Mouse (Mus musculus) kidney, embryonic 15.5 days (tissue): ENCODE measurements at regions not wholly inside any gene's neighbourhood (a gene's known extent, or its start where the extent isn't known, plus 50 kb on each side); places are given as distances from the start of the nearest gene placed in this dataset.

Source experiments
- ATAC-seq: fragments of 200-750 bp; cut with Nextera tagmentation; replicated peaks from 2 replicates; pipeline ENCODE4 v1.8.0; 2017; ENCODE audit warnings: moderate TSS enrichment; ENCODE audit not compliant: low FRiP score
- H3K27ac ChIP-seq: fragments of 300-500 bp; sonication (generic); 2 replicates; pipeline ENCODE4 v1.5.1; 2015; ENCODE audit warnings: mild to moderate bottlenecking, inconsistent platforms
- H3K27me3 ChIP-seq: fragments of 300-500 bp; sonication (generic); 2 replicates; pipeline ENCODE4 v1.6.1; 2015; ENCODE audit warnings: inconsistent platforms
- H3K36me3 ChIP-seq: fragments of 300-500 bp; sonication (generic); 2 replicates; pipeline ENCODE4 v1.6.1; 2015; ENCODE audit warnings: inconsistent platforms
- H3K4me1 ChIP-seq: fragments of 300-500 bp; sonication (generic); 2 replicates; pipeline ENCODE4 v1.6.1; 2015; ENCODE audit warnings: inconsistent platforms
- H3K4me2 ChIP-seq: fragments of 300-500 bp; sonication (generic); 2 replicates; pipeline ENCODE4 v1.6.1; 2015; ENCODE audit warnings: moderate library complexity, mild to moderate bottlenecking, inconsistent platforms
- H3K4me3 ChIP-seq: fragments of 300-500 bp; sonication (generic); replicated peaks from 2 replicates; pipeline ENCODE4 v1.5.1; 2015; ENCODE audit warnings: mild to moderate bottlenecking, inconsistent platforms
- H3K9ac ChIP-seq: fragments of 300-500 bp; sonication (generic); 2 replicates; pipeline ENCODE4 v1.6.1; 2015; ENCODE audit warnings: mild to moderate bottlenecking, inconsistent platforms
- H3K9me3 ChIP-seq: fragments of 300-500 bp; sonication (generic); replicated peaks from 2 replicates; pipeline ENCODE4 v1.6.1; 2016; ENCODE audit warnings: inconsistent platforms
- WGBS: fragments of 180-500 bp; shearing (Covaris S2); methylation state at CpG from one replicate; pipeline ENCODE4 v1.1.7; 2015; ENCODE audit warnings: mixed read lengths; 5-methylcytosine and 5-hydroxymethylcytosine counted together

DNA sequence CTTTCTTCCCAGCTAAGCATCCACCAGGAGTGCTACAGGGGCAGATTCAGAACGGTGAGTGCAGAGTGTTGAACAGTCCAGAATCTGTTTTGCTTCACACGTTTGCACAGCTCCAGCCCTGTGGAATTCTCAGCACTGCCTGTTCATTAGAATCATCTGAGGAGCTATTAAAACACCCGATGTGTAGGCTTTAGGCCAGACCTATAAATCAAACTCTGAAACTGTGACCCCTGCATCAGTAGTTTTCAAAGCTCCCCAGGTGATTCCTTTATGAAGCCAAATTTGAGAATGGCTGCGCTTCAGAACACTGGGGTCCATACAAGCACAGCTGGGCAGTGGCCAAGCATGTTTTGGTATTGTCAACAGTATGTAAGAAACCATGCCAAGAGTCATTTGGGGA is 94.1 kb upstream of the Vgll3 start:
- Histone ChIP-seq H3K27me3 (peaks cover 6% of the 10 kb centered on the region; the same call in 1 of the 2 replicates), H3K27ac (no peak overlapping the region), H3K4me3 (no peak overlapping the region), H3K4me2 (no peak overlapping the region), H3K9ac (no peak overlapping the region), H3K9me3 (no peaks in the 10 kb centered on the region), H3K4me1 (no peaks in the 10 kb centered on the region), H3K36me3 (no peaks in the 10 kb centered on the region)
- ATAC-seq: peak; percentile 75
- 30% methylated on average over 4 of the region's 4 CpGs for WGBS

DNA sequence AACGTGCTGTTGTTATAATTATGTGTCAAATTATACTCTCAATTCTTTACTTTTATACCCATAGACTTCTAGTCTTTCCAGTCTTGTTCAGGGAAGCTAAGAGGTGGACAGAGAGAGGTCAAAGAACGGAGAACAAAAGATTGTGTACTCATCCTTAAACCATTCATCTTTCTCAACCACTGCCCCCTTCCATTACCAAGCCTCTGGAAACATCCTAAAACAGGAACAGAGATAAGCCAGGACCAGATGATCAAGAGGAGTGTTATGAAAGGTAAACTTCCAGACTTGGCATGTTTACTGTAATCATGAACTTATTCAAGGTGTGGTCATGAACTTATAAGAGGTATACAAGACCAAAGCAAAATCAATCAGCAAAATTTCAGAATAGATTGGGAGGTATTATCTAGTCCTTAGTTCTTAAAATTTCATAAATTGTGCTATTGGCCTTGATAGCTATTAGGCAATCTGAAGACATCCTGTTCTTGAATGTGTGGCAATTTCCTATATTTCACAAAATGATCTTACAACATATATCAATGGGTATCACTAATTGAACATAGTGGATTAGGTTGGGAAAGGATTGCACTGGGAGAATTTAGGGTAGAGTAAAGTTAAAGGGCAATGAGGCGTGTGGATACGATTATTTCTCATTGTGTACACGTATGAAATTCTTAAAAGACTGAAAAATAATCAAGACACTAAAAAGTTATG is 89.3 kb upstream of the Vgll3 start:
- H3K36me3 ChIP-seq: no peaks in the 10 kb centered on the region
- H3K4me2 ChIP-seq: no peak overlapping the region
- H3K9ac ChIP-seq: no peak overlapping the region
- H3K27me3 ChIP-seq: no peaks in the 10 kb centered on the region
- 77% methylated on average over 5 of the region's 5 CpGs for WGBS
- H3K27ac ChIP-seq: no peak overlapping the region
- ATAC-seq: no peak
- H3K4me1 ChIP-seq: no peaks in the 10 kb centered on the region
- H3K9me3 ChIP-seq: no peaks in the 10 kb centered on the region
- H3K4me3 ChIP-seq: no peak overlapping the region

DNA sequence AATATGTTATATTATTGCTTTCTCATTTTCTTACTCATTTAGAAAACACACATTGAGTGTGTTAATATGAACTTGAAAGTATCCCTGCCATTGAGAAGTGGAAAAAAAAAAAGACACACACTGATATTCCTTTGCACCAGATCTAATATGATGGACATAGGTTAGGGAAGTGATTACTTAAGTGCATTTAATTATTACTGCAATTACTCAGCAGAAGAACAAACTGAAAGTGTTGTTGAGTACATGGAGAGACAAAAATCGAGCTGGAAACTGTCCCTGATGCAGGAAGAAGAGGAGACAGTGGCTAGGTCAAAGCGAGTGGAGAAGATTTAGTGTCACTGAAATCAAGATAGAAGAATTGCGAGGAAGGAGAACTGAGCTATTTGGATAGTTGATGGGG is 88.8 kb upstream of the Vgll3 start:
- H3K36me3 ChIP-seq: no peaks in the 10 kb centered on the region
- no peaks in the 10 kb centered on the region for H3K4me1 ChIP-seq
- H3K4me3 ChIP-seq: no peak overlapping the region
- 41% methylated on average over 3 of the region's 3 CpGs for WGBS
- no peaks in the 10 kb centered on the region for H3K9me3 ChIP-seq
- no peak overlapping the region for H3K27ac ChIP-seq
- H3K27me3 ChIP-seq: no peaks in the 10 kb centered on the region
- H3K4me2 ChIP-seq: no peak overlapping the region
- no peak for ATAC-seq
- no peak overlapping the region for H3K9ac ChIP-seq

DNA sequence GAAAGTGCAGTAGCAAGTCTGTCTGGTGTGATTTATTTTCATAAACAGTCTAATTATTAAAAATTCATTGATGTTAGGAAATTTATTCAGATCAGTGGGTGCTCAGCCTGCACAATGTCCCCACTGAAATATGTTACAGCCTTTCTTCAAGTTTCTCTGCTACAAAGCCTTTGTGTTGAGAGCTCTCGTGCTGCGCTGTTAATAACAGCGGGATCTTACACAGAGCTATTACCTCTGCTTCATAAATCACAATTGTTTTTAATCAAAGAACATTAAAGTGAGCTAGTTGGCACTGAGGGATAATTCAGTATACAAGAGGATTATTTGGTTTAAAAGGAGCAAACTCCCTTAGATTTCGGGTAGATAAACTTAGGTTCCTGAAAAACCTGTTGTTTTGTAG is 85.7 kb upstream of the Vgll3 start:
- H3K27ac ChIP-seq: no peak overlapping the region
- no peak overlapping the region for H3K9ac ChIP-seq
- H3K4me2 ChIP-seq: no peak overlapping the region

DNA sequence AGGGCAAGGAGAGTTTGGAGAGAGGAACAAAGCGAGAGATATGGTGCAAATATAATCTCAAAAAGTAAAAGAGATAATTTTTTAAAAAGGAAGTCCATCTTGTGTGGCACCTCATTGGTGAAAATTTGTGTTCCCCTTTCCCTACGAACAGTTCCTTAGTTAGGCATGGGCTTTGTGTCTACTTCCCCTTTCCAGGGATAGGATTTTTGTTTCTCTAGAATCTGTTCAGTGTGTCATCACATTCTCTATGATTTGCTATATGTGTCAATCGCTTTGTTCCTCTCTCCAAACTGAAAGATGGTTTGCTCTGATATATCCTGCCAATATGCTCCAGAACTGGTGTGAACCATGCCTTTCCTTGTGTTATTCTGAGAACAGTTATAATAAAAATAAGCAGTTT is 75.4 kb upstream of the Vgll3 start:
- H3K36me3 ChIP-seq: no peaks in the 10 kb centered on the region
- H3K27me3 ChIP-seq: no peaks in the 10 kb centered on the region
- no peaks in the 10 kb centered on the region for H3K4me1 ChIP-seq
- H3K9ac ChIP-seq: no peak overlapping the region
- no peak overlapping the region for H3K4me2 ChIP-seq
- 85% methylated on average over 3 of the region's 3 CpGs for WGBS
- no peaks in the 10 kb centered on the region for H3K9me3 ChIP-seq
- no peak overlapping the region for H3K4me3 ChIP-seq
- H3K27ac ChIP-seq: no peak overlapping the region
- ATAC-seq: no peak

More for the DNA sequence above, 85.7 kb upstream of the Vgll3 start:
- no peak for ATAC-seq
- Histone ChIP-seq H3K4me1 (no peaks in the 10 kb centered on the region), H3K9me3 (no peaks in the 10 kb centered on the region), H3K27me3 (no peaks in the 10 kb centered on the region), H3K4me3 (no peak overlapping the region), H3K36me3 (no peaks in the 10 kb centered on the region)
- 61% methylated on average over 4 of the region's 4 CpGs for WGBS

DNA sequence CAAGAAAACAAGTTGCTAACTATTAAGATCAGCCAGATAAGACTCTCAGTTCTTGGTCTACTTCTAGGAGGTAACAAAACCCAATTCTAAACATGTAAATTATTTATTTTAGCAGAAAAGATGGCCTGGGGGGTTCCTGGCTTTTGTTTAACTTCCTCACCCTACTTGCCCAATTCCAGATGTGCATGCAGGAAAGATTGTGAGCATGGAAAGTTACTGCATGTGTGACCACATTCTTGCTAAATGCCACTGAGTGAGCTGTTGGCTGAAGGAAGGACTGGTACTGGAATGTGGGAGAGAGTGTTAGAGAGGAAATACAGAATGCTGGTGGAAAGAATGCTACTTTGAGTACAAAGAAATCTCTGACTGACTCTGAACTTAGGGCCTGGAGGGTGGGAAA is 72.1 kb upstream of the Vgll3 start:
- Histone ChIP-seq H3K9me3 (no peaks in the 10 kb centered on the region), H3K36me3 (no peaks in the 10 kb centered on the region), H3K9ac (no peak overlapping the region), H3K27ac (no peak overlapping the region), H3K4me3 (no peak overlapping the region), H3K4me2 (no peak overlapping the region), H3K27me3 (no peaks in the 10 kb centered on the region), H3K4me1 (no peaks in the 10 kb centered on the region)
- ATAC-seq: no peak

DNA sequence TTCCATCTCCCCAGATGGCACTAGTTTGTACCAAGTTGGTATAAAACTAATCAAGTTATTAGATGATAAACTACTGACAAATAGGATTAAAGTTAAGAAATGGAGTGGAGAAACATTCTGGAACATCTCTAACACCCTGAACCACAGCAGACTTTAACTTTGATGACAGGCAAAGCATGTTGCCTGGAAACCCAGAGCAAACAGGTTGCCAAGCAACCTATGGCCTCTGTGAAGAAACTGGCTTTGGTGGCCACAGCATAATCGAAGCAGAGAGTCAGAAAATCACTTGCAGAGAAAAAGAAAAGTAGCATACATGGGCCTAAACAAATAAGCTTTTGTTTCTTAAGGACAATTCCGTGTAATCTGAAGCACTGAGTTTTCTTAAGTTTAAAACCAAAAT is 59.4 kb upstream of the Vgll3 start:
- no peaks in the 10 kb centered on the region for H3K27me3 ChIP-seq
- H3K9ac ChIP-seq: no peak overlapping the region
- no peak overlapping the region for H3K27ac ChIP-seq
- ATAC-seq: no peak
- H3K4me1 ChIP-seq: no peaks in the 10 kb centered on the region
- no peak overlapping the region for H3K4me3 ChIP-seq
- no peaks in the 10 kb centered on the region for H3K9me3 ChIP-seq
- H3K4me2 ChIP-seq: no peak overlapping the region
- 70% methylated on average over 2 of the region's 2 CpGs for WGBS
- H3K36me3 ChIP-seq: no peaks in the 10 kb centered on the region
